Mouse (Mus musculus): ENCODE measurements around the gene Ubox5. TPM values are rescaled to one million over a fixed set of nuclear protein-coding genes. Genes with fewer than 3 reads are reported as not detected.

Gene Ubox5
- polyA plus RNA-seq, 1 experiment from 2014 or later: 13.6 TPM

Other genes with a start within 250 kb of the Ubox5 start
- 82.1 and 87.4 TPM in 2 replicates for gene Cpxm1, start 232.5 kb downstream of the Ubox5 start, polyA plus RNA-seq (2015; fragmentation: Nextera tagmentation; extraction: Ambion mirVana)
- 0.09 TPM in 1 of 2 replicates, not detected in the other for gene Gm28372, start 224.8 kb downstream of the Ubox5 start, polyA plus RNA-seq (2015; fragmentation: Nextera tagmentation; extraction: Ambion mirVana)
- gene 1700020A23Rik, start 224.8 kb downstream of the Ubox5 start, polyA plus RNA-seq (2015; fragmentation: Nextera tagmentation; extraction: Ambion mirVana): not detected in 2 replicates
- not detected in 2 replicates for gene Tmem239, start 223.6 kb downstream of the Ubox5 start, polyA plus RNA-seq (2015; fragmentation: Nextera tagmentation; extraction: Ambion mirVana)
- 101 and 103 TPM in 2 replicates for gene Vps16, start 205.7 kb downstream of the Ubox5 start, polyA plus RNA-seq (2015; fragmentation: Nextera tagmentation; extraction: Ambion mirVana)
- gene Pced1a, start 205.3 kb downstream of the Ubox5 start, polyA plus RNA-seq (2015; fragmentation: Nextera tagmentation; extraction: Ambion mirVana): 17.3 and 19.0 TPM in 2 replicates
- gene Ptpra, start 179.8 kb downstream of the Ubox5 start, polyA plus RNA-seq (2015; fragmentation: Nextera tagmentation; extraction: Ambion mirVana): 87.9 and 92.2 TPM in 2 replicates
- 89.8 and 97.7 TPM in 2 replicates for gene Mrps26, start 66.3 kb downstream of the Ubox5 start, polyA plus RNA-seq (2015; fragmentation: Nextera tagmentation; extraction: Ambion mirVana)
- gene Oxt, start 53.9 kb downstream of the Ubox5 start, polyA plus RNA-seq (2015; fragmentation: Nextera tagmentation; extraction: Ambion mirVana): not detected in 2 replicates
- gene Avp, start 47.5 kb downstream of the Ubox5 start, polyA plus RNA-seq (2015; fragmentation: Nextera tagmentation; extraction: Ambion mirVana): not detected in 2 replicates
- 17.3 TPM in 2 replicates for gene Fastkd5, start within 50 bp of the Ubox5 start, polyA plus RNA-seq (2015; fragmentation: Nextera tagmentation; extraction: Ambion mirVana)
- gene Lzts3, start 12.8 kb upstream of the Ubox5 start, polyA plus RNA-seq (2015; fragmentation: Nextera tagmentation; extraction: Ambion mirVana): 12.2 and 13.0 TPM in 2 replicates
- gene Ddrgk1, start 34.6 kb upstream of the Ubox5 start, polyA plus RNA-seq (2015; fragmentation: Nextera tagmentation; extraction: Ambion mirVana): 64.7 and 76.8 TPM in 2 replicates
- gene Itpa, start 37.6 kb upstream of the Ubox5 start, polyA plus RNA-seq (2015; fragmentation: Nextera tagmentation; extraction: Ambion mirVana): 118 and 120 TPM in 2 replicates
- gene Slc4a11, start 67.5 kb upstream of the Ubox5 start, polyA plus RNA-seq (2015; fragmentation: Nextera tagmentation; extraction: Ambion mirVana): 2.4 TPM in 2 replicates

Data from kidney, embryonic 15.5 days (tissue).